Mouse (Mus musculus) layer of hippocampus, adult 9-10 months (tissue): ENCODE results near the gene Acmsd.

Experiments used
- DNase-seq: peaks from one replicate; pipeline ENCODE4 v3.0.0; 2022; ENCODE audit warnings: low spot score

The Acmsd gene

DNA sequence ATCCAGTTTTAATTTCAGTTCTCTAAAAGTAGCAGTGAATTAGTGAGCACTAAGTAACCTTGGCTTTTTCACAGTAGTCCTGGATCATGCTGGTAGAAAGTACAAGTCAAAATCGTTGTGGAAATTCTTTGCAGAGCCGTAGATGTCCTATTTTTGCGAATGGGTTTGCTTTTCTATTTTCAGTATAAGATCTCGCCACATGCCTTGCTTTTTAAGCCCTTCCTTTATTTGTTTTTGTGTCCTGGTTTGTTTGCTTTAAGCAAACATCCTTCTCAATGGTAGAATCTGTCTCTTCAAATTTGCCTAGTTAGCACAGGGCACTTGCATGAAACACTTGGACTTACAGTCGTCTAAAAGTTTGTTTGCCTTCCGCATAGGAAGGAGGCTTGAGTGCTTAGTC is 47.0 kb downstream of the Acmsd start:
- DNase-seq: no peak

DNA sequence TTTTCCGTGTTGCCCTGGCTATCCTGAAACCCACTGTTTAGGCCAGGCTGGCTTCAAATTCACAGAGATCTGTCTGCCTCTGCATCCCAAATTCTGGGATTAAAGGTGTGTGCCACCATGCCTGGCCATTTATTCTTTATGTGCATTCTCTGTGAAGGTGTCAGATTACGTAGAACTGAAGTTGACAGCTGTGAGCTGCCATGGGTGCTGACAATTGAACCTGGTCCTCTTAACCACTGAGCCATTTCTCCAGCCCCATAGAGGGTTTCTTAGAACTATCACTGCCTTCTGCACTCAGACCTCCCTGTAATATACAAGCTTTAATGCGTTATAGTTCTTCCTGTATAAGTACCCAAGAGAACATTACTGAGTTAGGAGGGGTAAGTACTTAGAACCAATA is 49.4 kb downstream of the Acmsd start:
- DNase-seq: no peak

DNA sequence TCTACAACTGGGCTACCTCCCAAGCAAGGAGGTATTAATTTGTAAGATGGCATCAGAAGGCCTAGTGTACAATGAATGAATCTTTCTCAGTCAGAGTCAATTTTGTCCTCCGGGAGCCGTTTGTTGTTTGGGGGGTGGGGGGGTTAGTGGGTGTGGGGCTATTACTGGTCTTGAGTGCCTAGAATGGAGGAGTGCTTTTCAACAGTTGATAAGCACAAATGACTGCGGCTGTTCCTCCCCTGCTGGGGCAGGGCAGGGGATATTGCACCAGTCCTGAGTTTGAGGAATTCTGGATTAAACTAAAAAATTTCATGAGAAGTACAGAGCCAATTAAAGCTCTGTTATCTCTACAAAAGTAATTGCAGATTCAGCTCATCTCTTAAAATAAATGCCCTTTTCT is 50.9 kb downstream of the Acmsd start:
- no peak for DNase-seq

DNA sequence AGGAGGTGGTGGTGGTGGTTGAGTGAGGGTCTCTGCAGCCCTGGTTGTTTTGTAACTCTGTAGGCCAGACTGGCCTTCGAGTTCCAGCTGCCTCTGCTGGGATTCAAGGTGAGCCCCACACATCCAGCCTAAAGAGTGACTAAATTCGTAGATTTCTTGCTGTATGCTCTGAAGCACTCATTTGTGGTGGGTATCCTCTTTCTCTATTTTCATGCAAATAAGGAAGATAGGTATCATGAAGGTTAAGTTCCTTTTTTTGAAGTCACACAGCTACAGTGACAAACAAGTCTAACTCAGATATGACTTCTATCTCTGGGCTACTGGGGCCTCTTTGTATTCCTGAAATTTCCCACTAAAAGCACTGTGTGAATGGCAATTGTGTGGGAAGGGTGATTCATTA is 51.6 kb downstream of the Acmsd start:
- no peak for DNase-seq

DNA sequence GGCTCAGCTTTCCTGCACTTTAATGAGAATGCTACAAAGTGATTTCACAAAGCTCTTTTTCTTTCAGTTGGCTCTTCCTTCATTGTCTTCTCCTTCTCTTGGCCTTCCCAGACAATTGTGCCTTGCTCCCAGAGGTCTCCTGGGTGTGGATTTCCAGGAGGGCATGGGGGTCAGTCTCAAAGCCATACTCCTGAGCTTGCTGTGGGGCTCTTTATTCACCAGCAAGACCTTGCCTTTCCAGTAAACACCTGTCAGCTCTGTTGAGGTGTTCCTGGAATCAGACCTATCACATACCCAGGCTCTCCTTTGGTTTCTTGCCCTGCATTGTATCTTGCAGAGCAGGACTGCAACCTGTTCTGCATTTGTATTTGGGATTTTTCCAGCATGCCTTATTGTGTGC is 54.6 kb downstream of the Acmsd start:
- no peak for DNase-seq

DNA sequence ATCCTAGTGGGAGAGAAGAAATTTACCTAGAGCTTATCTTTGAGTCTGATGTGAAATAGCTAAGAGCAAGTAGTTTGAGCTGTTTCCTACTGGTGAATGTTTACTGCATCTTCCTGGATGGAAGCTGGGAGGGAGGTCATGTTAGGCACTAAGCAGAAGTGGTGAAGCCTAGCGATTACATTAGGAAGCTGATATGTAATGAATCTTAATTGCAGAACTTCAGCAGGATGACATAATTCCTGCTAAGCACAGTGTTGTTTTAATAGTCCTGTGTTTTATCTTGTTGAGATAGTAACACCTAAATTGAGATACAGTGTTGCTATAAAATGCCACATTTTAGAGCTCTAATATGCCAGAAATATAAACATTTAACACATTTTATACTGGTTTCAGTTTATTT is 56.7 kb downstream of the Acmsd start:
- DNase-seq: no peak

DNA sequence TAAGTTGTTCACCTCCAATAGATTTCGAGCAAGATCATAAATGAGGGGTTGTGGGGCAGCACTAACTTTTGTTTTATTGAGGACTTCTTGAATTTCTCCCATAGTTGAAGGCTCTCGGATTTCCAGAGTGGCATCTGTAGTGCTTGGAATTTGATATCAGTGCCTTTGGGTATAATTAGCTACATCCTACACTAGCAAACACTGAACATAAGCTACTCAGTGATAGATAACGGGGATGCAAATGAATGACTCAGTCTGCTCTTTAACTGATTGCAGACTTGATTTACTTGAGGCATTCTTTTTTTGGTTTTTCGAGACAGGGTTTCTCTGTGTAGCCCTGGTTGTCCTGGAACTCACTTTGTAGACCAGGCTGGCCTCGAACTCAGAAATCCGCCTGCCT is 59.7 kb downstream of the Acmsd start:
- DNase-seq: no peak

DNA sequence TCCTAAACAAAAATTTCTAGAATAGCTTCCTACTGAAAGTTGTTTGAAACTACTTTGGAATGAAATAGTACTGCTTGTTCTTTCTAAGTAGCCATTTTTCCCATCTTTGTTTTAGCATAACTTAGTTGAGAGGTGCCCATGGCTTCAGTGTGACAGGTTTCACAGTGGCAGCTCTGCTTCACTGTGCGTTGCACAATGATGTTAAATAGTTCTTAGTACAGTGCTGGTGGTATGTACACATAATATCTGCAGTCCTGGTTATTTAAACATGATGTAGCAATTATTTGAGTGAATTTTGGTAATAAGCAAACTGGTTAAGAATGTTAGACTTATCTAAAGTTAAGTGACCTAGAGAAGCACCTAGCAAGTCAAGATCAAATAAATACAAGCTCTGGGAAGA is 64.2 kb downstream of the Acmsd start:
- DNase-seq: no peak

DNA sequence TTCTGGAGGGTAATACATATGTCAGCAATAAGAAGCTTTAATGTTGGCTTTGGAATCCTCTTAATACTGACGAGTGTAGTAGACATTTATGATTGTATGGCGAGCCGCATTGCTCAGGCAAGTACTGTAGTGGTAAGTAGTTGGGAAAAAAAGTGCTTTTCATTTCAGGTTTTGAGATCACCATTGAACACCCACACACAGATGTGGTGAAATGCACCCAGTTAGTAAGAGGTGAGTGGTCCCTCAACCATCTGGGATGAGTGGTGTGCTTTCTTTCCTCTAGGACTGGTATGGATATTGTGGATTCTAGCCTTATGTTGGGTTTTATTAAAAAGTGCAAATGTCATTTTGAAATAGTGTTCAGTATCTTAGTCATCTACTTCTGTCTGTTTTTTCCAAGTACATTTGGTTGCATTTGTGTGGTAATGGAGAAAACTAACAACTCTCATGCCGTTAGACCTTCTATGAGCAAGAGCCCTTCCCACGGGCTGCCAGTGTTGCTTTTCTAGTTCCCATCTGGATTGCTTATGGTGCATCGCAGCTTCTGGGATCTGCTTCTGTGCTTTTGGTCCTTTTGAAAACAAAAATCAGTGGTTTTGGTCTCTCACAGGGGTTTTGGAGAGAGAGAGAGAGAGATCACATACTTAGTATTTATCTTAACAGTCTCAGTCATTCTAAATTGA is 66.0 kb downstream of the Acmsd start:
- no peak for DNase-seq

DNA sequence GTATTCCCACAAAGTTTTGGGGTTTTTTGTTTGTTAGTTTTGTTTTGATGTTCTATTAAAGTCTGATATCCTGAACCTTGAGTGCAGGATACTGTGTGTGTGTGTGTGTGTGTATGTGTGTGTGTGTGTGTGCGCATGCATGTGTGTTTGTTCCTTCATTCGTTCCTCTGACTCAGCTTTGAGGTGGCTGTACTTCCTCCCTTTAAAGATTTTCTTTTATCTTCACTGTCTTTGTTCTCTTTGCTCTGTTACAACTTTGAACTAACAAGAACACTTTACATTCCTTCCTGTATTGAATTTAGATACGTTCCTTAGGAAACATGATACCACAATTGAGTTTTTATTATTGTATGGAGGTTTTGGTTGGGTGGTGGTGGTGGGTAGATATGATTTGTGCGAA is 67.1 kb downstream of the Acmsd start:
- no peak for DNase-seq

DNA sequence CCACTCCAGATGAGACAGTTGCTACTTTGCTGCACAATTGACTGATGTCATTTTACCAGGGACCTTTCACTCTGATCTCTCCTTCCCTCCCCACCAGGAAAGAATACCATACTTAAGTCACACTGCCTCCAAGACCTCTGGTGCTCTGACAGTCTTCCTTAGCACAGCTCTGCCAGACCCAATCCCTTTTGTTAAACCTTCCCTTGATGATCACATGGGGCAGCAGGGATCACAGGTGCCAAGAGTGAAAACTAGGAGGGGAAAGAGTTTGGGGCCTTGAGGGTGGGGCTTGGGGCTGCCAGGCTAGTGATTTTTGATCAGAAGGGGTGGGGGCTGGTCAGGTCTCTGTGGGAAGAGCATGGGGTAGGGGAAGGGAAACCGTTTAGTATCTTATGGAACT is 67.5 kb downstream of the Acmsd start:
- no peak for DNase-seq

DNA sequence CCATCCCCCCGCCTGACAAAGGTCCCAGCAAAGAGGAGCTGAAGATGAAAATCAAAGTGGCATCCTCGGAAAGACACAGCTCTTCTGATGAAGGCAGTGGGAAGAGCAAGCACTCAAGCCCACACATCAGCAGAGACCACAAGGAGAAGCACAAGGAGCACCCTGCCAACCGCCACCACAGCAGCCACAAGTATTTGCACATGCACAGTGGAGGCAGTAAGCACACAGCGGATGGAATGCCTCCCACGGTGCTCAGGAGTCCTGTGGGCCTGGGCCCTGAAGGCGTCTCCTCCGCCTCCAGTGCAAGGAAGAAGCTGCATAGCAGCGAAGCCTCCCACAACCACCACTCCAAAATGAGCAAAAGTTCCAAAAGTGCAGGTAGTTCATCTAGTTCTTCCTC is 73.7 kb downstream of the Acmsd start:
- no peak for DNase-seq

DNA sequence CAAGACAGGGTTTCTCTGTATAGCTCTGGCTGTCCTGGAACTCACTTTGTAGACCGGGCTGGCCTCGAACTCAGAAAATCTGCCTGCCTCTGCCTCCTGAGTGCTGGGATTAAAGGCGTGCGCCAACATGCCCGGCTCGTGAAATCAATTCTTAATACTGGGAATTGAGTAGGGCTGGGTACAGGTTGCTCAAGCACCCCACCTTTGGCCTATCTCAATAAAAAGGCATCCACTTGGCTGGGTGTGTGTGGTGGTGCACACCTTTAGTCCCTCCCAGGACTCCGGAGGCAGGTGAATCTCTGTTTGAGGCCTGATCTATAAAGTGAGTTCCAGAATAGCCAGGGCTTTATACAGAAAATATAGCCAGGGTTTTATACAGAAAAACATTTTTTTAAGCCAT is 79.5 kb downstream of the Acmsd start:
- no peak for DNase-seq

DNA sequence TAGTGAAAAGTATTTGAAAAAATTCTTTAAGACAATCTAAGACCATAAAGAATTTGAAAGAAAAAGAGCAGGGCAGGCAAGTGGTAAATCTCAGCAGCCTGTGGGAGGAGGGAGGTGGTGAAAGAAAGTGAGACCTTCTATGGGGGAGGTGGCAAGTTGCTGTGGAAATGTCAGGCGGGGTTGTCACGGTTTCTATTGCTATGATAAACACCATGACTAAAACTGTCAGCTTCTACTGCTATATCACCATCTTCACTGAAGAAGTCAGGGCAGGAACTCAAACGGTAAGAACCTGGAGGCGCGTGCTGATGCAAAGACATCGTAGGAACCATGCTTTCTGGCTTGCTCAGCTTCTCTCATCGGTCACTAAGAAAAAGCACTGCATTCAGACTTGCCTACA is 83.7 kb downstream of the Acmsd start:
- no peak for DNase-seq

DNA sequence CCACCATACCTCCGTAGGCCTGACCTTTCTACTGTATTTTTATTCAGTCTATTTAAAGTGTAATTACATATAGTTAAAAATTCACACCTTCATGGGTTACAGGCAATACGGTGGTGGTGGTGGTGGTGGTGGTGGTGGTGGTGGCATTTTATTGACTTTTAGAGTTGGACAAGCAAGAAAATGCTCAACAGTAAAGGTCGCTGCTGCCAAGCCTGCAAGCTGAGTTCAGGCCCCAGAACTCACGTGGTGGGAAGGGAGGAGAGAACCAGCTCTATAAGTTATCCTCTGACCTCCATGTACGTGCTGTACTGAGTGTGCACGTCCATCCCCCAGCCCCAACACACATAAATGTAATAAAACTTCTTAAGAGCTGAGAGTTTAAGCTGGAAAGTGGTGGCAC is 87.2 kb downstream of the Acmsd start:
- DNase-seq: no peak
